Mouse (Mus musculus) gastrocnemius, postnatal 14 days (tissue): Measurements from ENCODE around the gene Gprc5b. TPM values are rescaled to one million over a fixed set of nuclear protein-coding genes. Genes with fewer than 3 reads are reported as not detected.

ENCODE experiments used
- DNase-seq: peaks from one replicate; pipeline ENCODE4 v3.0.0; 2021; ENCODE audit warnings: mixed read lengths
- intact Hi-C: fragments of 180-260 bp; cut with DNase I; formaldehyde crosslinking; loops from one replicate; pipeline ENCODE4 v1.15.1; 2025; ENCODE audit warnings: low total_unique reads
- total RNA-seq, 2 experiments: library from RNA; stranded (reverse); gene quantifications; 2 replicates each; pipeline ENCODE4 v1.2.3; 2021

Gene Gprc5b
- total RNA-seq, 2 experiments from 2014 or later, result 22.5 to 23.2 TPM

DNA sequence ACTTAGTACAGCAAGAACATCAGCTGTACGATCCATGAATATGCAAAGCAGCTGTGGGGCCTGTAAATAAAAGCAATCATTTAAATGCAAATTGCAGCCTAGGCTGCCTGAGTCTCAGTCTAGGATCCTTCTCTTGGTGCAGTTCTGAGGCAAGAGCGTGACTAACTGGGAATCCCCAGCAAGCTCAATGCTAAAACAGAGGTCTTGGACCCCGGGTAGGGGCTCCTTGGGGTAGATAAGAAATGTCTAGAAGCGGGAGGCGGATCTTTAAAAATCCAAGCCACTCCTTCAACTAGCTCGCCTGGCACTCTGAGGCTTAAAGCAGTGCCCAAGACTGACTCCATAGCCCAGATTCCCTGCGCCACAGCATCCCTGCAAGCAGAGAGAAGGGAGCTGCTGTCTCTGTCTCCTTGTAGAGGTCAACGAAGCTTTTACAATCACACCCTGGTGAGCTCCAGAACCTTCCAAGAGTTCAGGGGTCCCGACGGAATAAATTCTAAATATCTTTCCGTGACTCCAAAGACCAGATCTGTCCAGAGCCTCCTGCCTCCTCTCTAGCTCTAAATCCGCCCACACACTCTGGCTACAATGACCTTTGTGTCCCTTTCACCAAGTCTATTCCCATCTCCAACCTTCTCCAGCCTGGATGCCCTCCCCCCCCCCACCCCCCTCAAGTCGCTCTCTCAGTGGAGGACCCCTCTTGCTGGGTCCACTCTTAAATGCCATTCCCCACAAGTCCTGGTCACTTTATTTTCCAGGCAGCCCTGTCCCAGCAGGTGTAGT lies 2.2 kb downstream of the Gprc5b start:
- no peak for DNase-seq
- intact Hi-C loops, result loop anchor here (5.0 to 10.0 kb wide), 2 partner anchors 76 to 138 kb away; partner anchors contain the start of genes Iqck and Knop1

DNA sequence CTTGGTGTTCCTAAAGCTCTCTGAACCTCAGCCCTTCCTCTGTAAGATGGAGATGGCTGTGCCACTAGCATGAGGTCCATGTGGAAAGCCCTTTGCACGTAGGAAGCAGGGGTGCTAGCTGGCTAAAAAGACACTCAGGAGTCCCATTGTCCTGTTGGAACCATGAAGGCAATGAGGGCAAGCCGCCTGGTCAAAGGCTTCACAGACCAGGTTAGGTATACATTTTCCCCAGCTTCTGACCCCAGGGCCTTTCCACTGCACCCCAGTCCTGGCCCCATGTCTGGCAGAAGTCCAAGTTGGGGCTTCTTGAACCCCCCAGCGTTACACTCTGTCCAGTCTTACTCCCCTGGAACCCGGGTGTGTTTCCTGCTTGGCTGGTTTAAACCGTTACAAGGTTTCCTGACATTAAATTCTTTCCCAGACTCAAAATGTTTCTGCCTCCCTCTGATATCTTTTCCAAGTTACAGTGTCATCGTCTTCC lies 2.9 kb downstream of the Gprc5b start:
- no peak for DNase-seq
- intact Hi-C loops, result loop anchor here (5.0 to 10.0 kb wide), 2 partner anchors 75 to 137 kb away; partner anchors contain the start of genes Iqck and Knop1

DNA sequence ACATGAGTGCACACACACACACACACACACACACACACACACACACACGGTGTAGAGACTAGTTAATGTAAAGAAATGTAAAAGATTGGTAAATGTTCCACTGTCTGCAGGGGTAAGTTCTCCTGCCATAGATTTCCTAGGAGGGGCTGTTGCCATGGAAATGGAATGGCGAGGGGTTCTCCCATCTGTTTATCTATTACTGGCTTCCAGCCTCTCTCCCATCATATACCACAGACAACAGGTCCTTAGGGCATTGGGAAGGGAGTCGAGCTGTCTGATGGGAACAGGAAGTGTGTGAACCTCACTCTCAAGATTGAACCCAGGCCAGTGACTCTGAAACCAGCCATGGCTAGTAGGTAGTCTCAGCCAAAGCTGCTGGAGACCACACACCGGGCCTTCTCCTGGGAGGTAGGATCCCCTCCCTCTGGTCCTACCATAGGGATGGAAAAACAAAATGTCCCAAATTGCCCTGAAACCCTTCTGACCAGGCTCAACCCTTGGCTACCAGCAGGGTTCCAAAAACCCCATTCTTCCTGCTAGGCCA lies 3.6 kb downstream of the Gprc5b start:
- no peak for DNase-seq
- intact Hi-C loops, result loop anchor here (5.0 to 10.0 kb wide), 2 partner anchors 74 to 137 kb away; partner anchors contain the start of genes Iqck and Knop1

DNA sequence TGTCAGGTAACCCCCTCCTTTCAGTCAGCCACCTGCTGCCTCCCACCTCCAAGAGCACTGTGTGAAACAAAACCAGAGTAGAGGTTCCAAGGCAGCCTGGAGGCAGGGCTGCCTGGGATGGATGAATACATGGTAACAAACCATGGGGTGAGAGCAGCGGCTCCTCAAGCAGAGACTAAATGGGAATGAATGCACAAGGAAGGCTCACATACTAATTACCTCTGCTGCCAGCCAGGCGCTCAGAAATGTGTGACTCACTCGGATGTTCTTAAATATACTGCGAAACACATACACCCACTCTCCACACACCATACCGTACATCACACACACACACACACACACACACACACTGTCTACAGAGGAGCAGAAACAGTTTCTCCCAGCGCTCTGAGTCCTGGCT lies 4.7 kb downstream of the Gprc5b start:
- DNase-seq, result no peak
- intact Hi-C loops, result loop anchor here (5.0 to 10.0 kb wide), 2 partner anchors 73 to 135 kb away; partner anchors contain the start of genes Iqck and Knop1

DNA sequence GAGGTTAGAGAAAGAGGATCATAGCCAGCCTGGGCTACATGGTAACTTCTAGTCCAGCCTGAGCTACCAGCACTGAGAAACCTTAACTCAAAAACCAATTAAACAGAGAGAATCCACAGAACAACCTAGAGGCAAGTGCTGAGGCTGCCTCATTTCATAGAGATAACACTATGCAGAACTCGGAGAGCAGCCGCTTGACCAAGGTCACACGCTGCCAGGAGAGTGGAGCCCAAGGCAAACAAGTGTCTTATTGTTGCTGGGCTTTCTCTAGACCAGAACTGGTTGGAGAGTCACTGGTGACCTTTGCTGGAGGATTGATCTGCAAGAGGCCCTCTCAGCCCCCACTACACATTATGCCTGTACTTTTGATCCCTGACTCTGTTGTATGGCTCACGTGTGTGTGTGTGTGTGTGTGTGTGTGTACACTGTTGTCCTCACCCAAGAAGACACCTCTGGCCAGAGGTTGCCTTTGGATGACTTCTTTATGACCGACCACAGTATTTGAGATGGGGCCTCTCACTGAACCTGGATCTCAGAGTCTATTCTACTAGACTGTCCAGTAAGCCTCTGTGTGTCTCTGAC lies 5.6 kb downstream of the Gprc5b start:
- DNase-seq, result no peak
- intact Hi-C loops, result no loop called here

DNA sequence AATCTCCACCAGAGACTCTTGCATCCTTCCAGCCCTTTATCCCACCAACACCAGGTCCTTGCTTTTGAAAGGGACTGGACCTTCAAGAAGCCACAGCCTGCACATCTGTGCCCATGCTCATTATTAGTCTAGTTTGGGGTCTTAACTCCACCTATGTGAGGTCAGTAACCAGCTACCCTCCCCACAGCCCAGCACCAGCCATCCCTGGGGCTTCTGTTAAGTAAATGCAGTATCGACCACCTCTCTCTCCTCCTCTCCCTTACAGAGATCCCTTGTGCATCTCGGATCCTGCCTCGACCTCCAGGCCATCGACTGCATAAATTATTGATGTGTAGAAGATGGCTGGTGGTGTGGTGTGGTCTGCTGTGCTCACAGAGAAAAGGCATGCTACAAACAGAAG lies 8.6 kb downstream of the Gprc5b start:
- intact Hi-C loops, result no loop called here
- DNase-seq, result no peak

DNA sequence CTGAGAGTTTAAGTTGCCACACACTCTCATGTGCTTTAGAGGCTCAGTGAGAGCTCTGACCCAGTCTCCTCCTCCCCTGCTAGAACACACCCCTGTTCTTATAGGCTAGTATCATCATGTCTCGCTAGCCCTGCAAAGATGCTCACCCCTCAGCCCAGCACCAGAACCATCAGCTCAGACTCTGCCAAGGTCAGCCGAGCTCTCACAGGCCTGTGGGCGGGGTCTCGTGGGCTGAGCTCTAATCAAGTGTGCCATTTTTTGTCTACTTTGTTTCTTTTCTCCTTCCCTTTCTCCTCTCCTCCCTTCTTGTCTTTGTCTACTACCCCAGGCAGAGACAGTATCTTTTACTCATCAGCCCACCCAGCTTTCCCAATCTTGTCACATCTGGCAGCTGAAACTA lies 9.2 kb downstream of the Gprc5b start:
- intact Hi-C loops, result no loop called here
- DNase-seq, result no peak

DNA sequence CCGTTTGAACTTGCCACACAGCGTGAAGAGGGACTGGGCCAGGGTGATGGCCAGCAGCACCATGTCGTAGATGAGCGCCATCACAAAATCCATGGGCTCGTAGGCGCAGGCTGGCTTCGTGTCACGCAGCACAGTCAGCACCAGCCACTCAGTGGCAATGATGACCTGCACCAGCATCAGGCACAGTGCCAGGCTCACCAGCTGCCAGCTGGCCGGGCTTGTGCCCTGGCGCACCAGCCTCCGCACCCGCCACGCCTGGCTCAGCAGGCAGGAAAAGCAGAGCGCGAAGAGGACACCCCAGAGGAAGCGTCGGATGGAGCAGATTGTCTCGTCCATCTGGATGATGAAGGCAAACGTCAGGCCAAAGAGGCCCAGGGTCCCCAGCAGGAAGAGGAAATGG lies 11.1 kb downstream of the Gprc5b start:
- DNase-seq, result peak; percentile 83
- intact Hi-C loops, result no loop called here

DNA sequence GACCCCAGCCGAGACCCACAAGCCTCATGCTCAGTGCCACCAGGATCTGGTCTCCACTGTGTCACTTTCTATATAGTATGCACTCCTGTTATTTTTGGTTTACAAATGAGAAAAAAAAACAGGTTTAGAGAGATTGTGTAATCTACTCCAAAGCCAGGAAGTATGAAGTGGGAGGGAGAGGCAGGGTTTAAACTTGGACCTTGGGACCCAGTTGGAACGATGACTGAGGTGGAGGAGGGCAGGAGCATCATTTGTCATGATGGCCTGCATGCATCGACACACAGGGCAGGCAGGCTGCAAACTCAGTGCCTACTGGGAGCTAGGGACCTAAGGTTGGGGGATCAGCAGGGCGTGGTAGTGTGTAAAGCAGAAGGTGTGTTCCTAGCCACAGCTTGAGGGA lies 12.4 kb downstream of the Gprc5b start:
- intact Hi-C loops, result no loop called here
- DNase-seq, result no peak

DNA sequence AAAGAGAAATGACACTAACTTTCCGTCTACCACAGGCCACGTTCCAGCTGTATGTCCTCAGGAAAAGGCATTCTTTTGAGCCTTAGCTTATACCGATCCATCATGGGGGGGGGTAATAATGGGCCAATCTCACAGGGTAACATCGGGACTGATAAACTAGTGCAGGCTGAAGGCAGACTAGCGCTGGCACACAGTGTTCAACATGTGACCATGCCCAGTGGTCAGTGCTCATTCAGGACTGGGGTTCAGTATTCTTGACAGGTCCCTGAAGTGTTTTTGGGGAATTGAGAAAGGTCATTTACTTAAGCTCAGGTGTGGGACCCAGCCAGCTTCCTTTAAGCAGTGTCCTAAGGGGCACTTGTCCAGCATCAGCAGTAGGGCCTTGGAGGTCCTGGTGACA lies 13.2 kb downstream of the Gprc5b start:
- no peak for DNase-seq
- intact Hi-C loops, result no loop called here

DNA sequence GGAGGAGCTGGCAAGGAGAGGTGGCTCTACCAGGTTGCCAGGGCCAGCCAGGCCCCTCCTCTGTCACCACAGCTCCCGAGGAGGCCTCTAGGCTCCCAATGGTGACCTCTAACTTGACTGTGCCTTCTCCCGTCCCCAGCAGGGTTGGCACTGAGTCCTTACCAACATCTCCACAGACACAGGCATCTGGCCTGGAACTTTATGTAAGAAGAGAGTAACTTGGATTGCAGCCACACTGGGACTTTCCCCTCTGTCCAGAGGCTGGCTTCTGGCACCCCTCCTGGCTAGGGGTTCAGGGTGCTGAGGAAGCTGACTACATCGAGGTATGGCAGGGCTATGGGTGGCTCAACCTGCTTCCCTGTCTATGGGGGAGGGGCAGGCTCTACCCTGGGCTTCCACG lies 13.7 kb downstream of the Gprc5b start:
- peak; percentile 46 for DNase-seq
- intact Hi-C loops, result no loop called here

DNA sequence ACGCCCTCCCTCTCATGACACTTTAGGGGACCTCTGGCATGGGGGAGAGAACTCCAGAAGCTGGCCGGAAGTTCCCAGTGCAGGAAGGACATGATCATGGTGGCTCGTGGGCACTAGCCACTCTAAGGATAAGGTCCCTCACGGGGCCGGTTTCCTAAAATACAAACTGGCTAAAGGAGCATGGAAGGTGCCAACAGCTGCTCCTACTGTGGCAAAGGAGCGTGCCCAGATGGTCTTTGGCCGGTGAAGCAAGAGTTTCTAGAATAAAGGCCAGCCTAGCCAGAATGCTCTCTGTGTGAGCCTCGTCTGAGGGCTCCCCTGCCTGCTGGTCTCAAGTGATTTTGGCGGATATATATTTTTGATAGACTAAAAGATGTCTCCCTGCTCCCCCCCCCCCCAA lies 15.3 kb downstream of the Gprc5b start:
- intact Hi-C loops, result no loop called here
- DNase-seq, result peak; percentile 46

DNA sequence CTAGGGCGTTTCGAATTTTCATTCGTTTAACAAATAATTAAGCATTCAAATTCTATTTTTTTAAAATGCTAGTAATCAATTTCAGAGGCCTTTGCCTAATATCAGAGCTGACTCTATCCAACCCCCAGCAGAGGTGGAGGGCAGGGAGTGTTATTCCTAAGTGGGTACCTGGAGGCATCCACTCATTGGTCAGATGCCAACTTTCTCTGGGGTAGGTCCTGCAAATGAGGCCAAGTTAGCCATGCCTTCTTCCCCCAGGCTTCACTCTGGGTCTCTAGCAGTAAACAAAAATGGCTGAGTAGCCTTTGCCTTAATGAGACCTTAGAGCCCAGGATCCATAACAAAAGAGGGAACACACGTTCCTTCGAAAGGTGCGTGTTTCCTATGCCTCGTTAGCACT lies 15.9 kb downstream of the Gprc5b start:
- no peak for DNase-seq
- intact Hi-C loops, result no loop called here

DNA sequence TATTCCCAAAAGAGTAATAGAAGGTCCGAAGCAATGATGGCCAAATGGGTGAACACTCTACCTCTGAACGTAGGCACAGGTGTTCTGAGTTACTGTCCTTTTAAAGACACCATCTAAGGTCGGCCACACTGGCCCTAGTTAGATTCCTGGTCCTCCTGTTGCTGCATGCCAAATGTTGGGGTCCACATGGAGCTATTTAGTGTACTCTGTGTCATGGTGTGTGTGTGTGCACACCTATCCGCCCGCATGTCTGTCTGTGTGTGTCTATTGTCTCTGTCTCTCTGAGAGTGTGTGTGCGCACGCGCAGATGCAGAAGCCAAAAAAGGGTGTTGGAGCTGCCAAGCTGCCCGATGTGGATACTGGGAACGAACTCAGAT lies 17.9 kb downstream of the Gprc5b start:
- no peak for DNase-seq
- intact Hi-C loops, result no loop called here

DNA sequence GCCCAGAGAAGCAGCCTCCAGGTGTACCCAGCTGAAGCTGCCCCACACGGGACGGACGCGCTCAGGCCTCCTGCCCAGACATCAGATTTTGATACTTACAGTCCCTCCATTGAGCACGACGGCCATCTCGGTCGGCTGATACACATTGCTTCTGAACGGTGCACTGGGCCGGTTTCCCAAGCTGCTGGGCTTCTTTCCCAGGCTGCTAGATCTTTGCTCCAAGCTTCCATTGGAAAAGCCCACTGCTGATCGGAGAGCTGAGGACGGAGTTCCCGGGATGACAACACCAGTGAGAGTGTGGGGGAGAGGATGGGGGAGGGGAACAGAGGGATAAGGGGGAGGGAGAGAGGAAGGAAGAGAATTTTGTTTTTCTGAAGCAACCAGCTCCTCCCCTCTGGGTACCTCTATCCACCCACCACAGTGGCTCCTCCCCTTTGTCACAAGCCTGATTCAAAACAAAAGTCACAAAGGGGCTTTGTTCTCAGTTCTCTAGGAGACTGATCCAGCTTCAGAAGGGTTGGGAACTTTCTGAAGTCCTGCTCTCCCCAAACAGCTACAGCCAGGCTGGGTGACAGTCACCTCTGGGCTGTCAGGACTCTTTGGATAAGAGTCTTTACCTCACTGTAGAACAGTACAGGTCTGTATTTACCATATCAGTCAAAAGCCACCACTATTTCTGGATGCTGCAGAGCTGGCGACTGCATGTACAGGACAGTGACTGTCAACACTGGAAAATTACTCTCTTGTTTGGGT lies 18.4 kb downstream of the Gprc5b start:
- DNase-seq, result peak; percentile 73
- intact Hi-C loops, result no loop called here

DNA sequence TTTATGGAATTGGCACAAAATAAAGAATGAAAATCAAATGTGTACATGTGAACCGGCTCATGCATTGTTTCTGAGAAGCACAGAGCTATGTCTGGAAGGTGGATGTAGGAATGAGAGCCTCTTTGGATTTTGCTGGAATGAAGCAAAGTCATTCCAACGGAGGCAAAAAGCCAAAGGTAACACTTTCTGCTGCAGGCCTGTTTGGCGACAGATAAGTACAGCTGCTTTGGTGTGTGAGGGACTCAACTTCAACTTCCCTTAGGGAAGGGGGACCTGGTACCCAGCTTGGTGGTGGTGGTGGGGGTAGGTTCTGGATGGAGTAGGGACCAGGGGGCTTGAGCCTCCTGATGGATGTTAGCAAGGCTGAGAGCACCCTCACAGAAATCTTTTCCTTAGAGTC lies 19.2 kb downstream of the Gprc5b start:
- no peak for DNase-seq

DNA sequence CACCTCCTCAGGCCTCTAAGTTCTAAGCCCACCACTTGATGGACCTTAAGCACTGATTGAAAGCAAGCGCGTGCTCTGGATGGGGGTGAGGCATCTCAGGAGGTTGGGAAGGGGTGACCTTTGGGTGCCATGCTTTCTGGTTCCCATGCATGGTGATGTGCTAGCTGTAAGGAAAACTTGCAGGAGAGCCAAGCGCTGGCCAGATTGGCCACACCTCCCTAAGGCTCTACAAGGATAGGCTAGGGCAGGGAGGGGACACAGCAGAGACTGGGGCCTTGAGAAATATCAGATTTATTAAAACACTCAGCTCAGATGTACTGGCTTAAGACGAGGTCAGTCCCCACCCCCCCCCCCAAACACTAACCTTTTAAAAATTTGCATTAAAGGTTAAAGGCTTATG lies 21.6 kb downstream of the Gprc5b start:
- no peak for DNase-seq
- intact Hi-C loops, result no loop called here

More for the DNA sequence above, 19.2 kb downstream of the Gprc5b start:
- intact Hi-C loops, result no loop called here

DNA sequence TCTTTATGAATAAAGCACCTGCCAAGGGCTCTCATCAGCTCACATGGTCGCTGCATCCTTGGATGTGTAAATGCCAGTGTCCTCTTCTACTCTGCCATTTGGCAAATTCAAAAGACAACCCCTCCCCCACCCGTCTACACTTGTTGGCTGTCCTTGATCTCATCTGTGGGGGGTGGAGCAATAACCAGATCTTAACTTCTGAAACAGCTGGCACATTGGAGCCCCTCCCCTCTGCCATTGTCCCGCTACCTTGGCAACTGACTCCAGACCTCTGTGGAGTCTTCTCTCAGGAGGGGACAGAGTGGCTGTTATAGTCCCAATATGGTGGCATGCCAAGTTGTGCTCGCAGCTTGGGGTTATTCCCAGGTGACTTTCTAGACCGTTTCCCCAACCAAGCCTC lies 22.7 kb downstream of the Gprc5b start:
- intact Hi-C loops, result no loop called here
- DNase-seq, result no peak

DNA sequence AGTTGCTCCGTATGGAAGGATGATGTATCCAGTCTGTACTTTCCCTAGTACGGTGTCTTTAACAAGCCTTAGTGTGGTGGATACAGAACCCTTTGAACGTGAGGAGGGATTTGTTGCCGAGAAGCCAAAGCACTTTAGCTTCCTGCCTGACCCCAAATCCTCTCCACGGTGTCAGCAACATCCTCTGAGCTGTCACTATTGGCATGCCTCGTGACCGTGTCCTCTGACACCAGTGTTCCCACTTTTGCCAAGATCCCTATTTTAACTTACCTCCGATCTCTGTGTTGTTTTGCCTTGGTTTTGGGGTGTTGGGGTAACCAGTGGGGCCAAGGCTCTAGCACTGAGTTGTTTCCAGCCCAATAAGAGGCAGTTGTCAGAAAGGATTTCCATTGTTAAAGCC lies 23.5 kb downstream of the Gprc5b start:
- DNase-seq, result no peak
- intact Hi-C loops, result no loop called here

DNA sequence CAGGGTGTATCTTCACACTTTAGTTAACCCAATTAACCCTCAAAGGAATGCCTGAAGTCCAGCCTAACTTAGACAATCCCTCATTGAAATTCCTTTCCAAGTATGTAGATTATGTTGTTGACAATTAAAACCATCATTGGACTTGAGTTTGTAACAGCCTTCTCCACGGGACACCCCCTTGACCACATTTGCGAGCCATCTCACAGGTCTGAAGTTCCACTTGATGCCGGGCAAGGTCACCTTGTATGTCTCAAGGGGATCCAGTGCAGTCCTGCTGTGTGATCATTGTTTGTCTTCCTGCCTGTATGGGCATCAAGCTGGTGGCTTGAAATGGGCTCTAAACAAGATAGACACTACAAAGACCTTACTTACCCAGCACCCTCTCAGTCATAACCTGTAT lies 26.1 kb downstream of the Gprc5b start:
- DNase-seq, result no peak
- intact Hi-C loops, result no loop called here
